Mouse (Mus musculus): Measurements from ENCODE around the gene Pigh. TPM values are rescaled to one million over a fixed set of nuclear protein-coding genes. Genes with fewer than 3 reads are reported as not detected.

Pigh gene
- polyA plus RNA-seq, 1 experiment, result 8.6 TPM

- no peak overlapping the region for H3K27ac ChIP-seq (replicated peaks; ENCODE audit: low read depth, low read length)
Observed at GRCm38 (mm10) chr12:79092569-79092968, 3.1 kb upstream of the Pigh start.

GRCm38 (mm10) chr12:79073362-79073761 lies 16.1 kb downstream of the Pigh start:
- Histone ChIP-seq H3K4me3 (ENCODE audit: insufficient read depth, low read depth, low read length) (no peak overlapping the region), H3K4me1 (ENCODE audit: control insufficient read depth, insufficient read depth, insufficient read length, low read length) (no peaks in the 10 kb centered on the region), H3K27ac (replicated peaks; ENCODE audit: low read depth, low read length) (no peak overlapping the region)

More at GRCm38 (mm10) chr12:79092569-79092968, 3.1 kb upstream of the Pigh start:
- no peak overlapping the region for H3K4me3 ChIP-seq (ENCODE audit: insufficient read depth, low read depth, low read length)
- H3K4me1 ChIP-seq (ENCODE audit: control insufficient read depth, insufficient read depth, insufficient read length, low read length), result no peaks in the 10 kb centered on the region

- H3K4me3 ChIP-seq (ENCODE audit: insufficient read depth, low read depth, low read length), result no peak overlapping the region
- H3K4me1 ChIP-seq (ENCODE audit: control insufficient read depth, insufficient read depth, insufficient read length, low read length), result no peaks in the 10 kb centered on the region
Observed at GRCm38 (mm10) chr12:79072576-79072975, 16.9 kb downstream of the Pigh start.

GRCm38 (mm10) chr12:79070736-79071333 lies 18.6 kb downstream of the Pigh start:
- no peak overlapping the region for H3K27ac ChIP-seq (replicated peaks; ENCODE audit: low read depth, low read length)
- H3K4me1 ChIP-seq (ENCODE audit: control insufficient read depth, insufficient read depth, insufficient read length, low read length), result no peaks in the 10 kb centered on the region
- no peak overlapping the region for H3K4me3 ChIP-seq (ENCODE audit: insufficient read depth, low read depth, low read length)

More at GRCm38 (mm10) chr12:79072576-79072975, 16.9 kb downstream of the Pigh start:
- no peak overlapping the region for H3K27ac ChIP-seq (replicated peaks; ENCODE audit: low read depth, low read length)

GRCm38 (mm10) chr12:79069916-79070315 lies 19.5 kb downstream of the Pigh start:
- H3K4me1 ChIP-seq (ENCODE audit: control insufficient read depth, insufficient read depth, insufficient read length, low read length), result no peaks in the 10 kb centered on the region
- no peak overlapping the region for H3K4me3 ChIP-seq (ENCODE audit: insufficient read depth, low read depth, low read length)
- H3K27ac ChIP-seq (replicated peaks; ENCODE audit: low read depth, low read length), result no peak overlapping the region

GRCm38 (mm10) chr12:79069187-79069608 lies 20.3 kb downstream of the Pigh start:
- no peak overlapping the region for H3K27ac ChIP-seq (replicated peaks; ENCODE audit: low read depth, low read length)
- no peak overlapping the region for H3K4me3 ChIP-seq (ENCODE audit: insufficient read depth, low read depth, low read length)
- H3K4me1 ChIP-seq (ENCODE audit: control insufficient read depth, insufficient read depth, insufficient read length, low read length), result no peaks in the 10 kb centered on the region

- Histone ChIP-seq H3K4me3 (ENCODE audit: insufficient read depth, low read depth, low read length) (no peak overlapping the region), H3K27ac (replicated peaks; ENCODE audit: low read depth, low read length) (no peak overlapping the region)
Observed at GRCm38 (mm10) chr12:79068306-79068705, 21.1 kb downstream of the Pigh start.

GRCm38 (mm10) chr12:79067526-79067925 lies 21.9 kb downstream of the Pigh start:
- H3K4me1 ChIP-seq (ENCODE audit: control insufficient read depth, insufficient read depth, insufficient read length, low read length), result no peaks in the 10 kb centered on the region
- H3K27ac ChIP-seq (replicated peaks; ENCODE audit: low read depth, low read length), result no peak overlapping the region
- no peak overlapping the region for H3K4me3 ChIP-seq (ENCODE audit: insufficient read depth, low read depth, low read length)

More at GRCm38 (mm10) chr12:79068306-79068705, 21.1 kb downstream of the Pigh start:
- no peaks in the 10 kb centered on the region for H3K4me1 ChIP-seq (ENCODE audit: control insufficient read depth, insufficient read depth, insufficient read length, low read length)

- Histone ChIP-seq H3K4me1 (ENCODE audit: control insufficient read depth, insufficient read depth, insufficient read length, low read length) (peaks cover 3% of the 10 kb centered on the region; the same call in 1 of the 2 replicates), H3K27ac (replicated peaks; ENCODE audit: low read depth, low read length) (no peak overlapping the region), H3K4me3 (ENCODE audit: insufficient read depth, low read depth, low read length) (no peak overlapping the region)
Observed at GRCm38 (mm10) chr12:79066431-79066830, 23.0 kb downstream of the Pigh start.

GRCm38 (mm10) chr12:79064451-79064850 lies 25.0 kb downstream of the Pigh start:
- Histone ChIP-seq H3K4me3 (ENCODE audit: insufficient read depth, low read depth, low read length) (no peak overlapping the region), H3K4me1 (ENCODE audit: control insufficient read depth, insufficient read depth, insufficient read length, low read length) (peaks cover 8% of the 10 kb centered on the region; the same call in 1 of the 2 replicates), H3K27ac (replicated peaks; ENCODE audit: low read depth, low read length) (no peak overlapping the region)

GRCm38 (mm10) chr12:79060766-79061652 lies 28.4 kb downstream of the Pigh start:
- Histone ChIP-seq H3K4me1 (ENCODE audit: control insufficient read depth, insufficient read depth, insufficient read length, low read length) (peaks cover 8% of the 10 kb centered on the region; the same call in 1 of the 2 replicates), H3K27ac (replicated peaks; ENCODE audit: low read depth, low read length) (no peak overlapping the region), H3K4me3 (ENCODE audit: insufficient read depth, low read depth, low read length) (no peak overlapping the region)

- Histone ChIP-seq H3K4me1 (ENCODE audit: control insufficient read depth, insufficient read depth, insufficient read length, low read length) (peaks cover 8% of the 10 kb centered on the region; the same call in 1 of the 2 replicates), H3K4me3 (ENCODE audit: insufficient read depth, low read depth, low read length) (no peak overlapping the region), H3K27ac (replicated peaks; ENCODE audit: low read depth, low read length) (no peak overlapping the region)
Observed at GRCm38 (mm10) chr12:79060134-79060533, 29.3 kb downstream of the Pigh start.

GRCm38 (mm10) chr12:79059573-79059972 lies 29.9 kb downstream of the Pigh start:
- Histone ChIP-seq H3K4me1 (ENCODE audit: control insufficient read depth, insufficient read depth, insufficient read length, low read length) (peaks cover 8% of the 10 kb centered on the region; the same call in 1 of the 2 replicates), H3K4me3 (ENCODE audit: insufficient read depth, low read depth, low read length) (no peak overlapping the region), H3K27ac (replicated peaks; ENCODE audit: low read depth, low read length) (no peak overlapping the region)

GRCm38 (mm10) chr12:79055276-79055675 lies 34.2 kb downstream of the Pigh start:
- Histone ChIP-seq H3K4me1 (ENCODE audit: control insufficient read depth, insufficient read depth, insufficient read length, low read length) (no peaks in the 10 kb centered on the region), H3K4me3 (ENCODE audit: insufficient read depth, low read depth, low read length) (no peak overlapping the region), H3K27ac (replicated peaks; ENCODE audit: low read depth, low read length) (no peak overlapping the region)

GRCm38 (mm10) chr12:79052073-79052472 lies 37.4 kb downstream of the Pigh start:
- no peaks in the 10 kb centered on the region for H3K4me1 ChIP-seq (ENCODE audit: control insufficient read depth, insufficient read depth, insufficient read length, low read length)
- H3K27ac ChIP-seq (replicated peaks; ENCODE audit: low read depth, low read length), result no peak overlapping the region
- no peak overlapping the region for H3K4me3 ChIP-seq (ENCODE audit: insufficient read depth, low read depth, low read length)

All from brown adipose tissue, adult 24 weeks (tissue).